Mouse (Mus musculus) cerebellum, postnatal 25 days (tissue): ENCODE results near the gene Gm14440.
"Not testable (repeated sequence)": the region's sequence is repeated elsewhere in the genome, so short reads cannot be mapped to it uniquely, and the experiment has no call there.

Source experiments
- DNase-seq, 2 experiments: peaks; one replicate each; pipeline ENCODE4 v3.0.0; 2021; ENCODE audit warnings: mixed read lengths in 2 of 2

The Gm14440 gene

GRCm38 (mm10) chr2:175274825-175275224 lies at the start of gene Gm14440:
Gm14440 (plus strand) TSS chr2:175275125.
- not testable (repeated sequence) for DNase-seq
